Mouse (Mus musculus): ENCODE measurements at regions not wholly inside any gene's neighbourhood (a gene's known extent, or its start where the extent isn't known, plus 50 kb on each side); places are given as distances from the start of the nearest gene placed in this dataset.

- no peak for DNase-seq
- no peak for TF ChIP-seq CTCF (IDR thresholded peaks at IDR 0.05; ENCODE audit: low read depth)
- no peak for TF ChIP-seq EP300 (IDR thresholded peaks at IDR 0.05; ENCODE audit: low read depth)
- Histone ChIP-seq H3K27me3 (ENCODE audit: insufficient read depth, low read length) (no peaks in the 10 kb centered on the region), H3K9me3 (ENCODE audit: low read length) (no peaks in the 10 kb centered on the region), H3K36me3 (replicated peaks; ENCODE audit: insufficient read depth, low read length) (no peaks in the 10 kb centered on the region), H3K9ac (replicated peaks) (no peak overlapping the region), H3K27ac (ENCODE audit: low read depth) (no peak overlapping the region), H3K4me1 (ENCODE audit: insufficient read depth) (no peaks in the 10 kb centered on the region), H3K4me3 (ENCODE audit: low read depth, low read length) (no peak overlapping the region), H3K4me2 (ENCODE audit: low read depth, low read length) (no peak overlapping the region)
- WGBS (ENCODE audit: insufficient replicate concordance), result 75% methylated on average over 6 of the region's 6 CpGs
- no peak for ATAC-seq
Measured at GRCm38 (mm10) chr15:63442146-63442780, 402.7 kb downstream of the Gsdmc2 start.

- H3K27ac ChIP-seq (ENCODE audit: low read depth), result no peak overlapping the region
- no peak overlapping the region for H3K9ac ChIP-seq (replicated peaks)
- H3K4me2 ChIP-seq (ENCODE audit: low read depth, low read length), result no peak overlapping the region
- H3K4me1 ChIP-seq (ENCODE audit: insufficient read depth), result no peaks in the 10 kb centered on the region
- H3K4me3 ChIP-seq (ENCODE audit: low read depth, low read length), result no peak overlapping the region
- no peak for ATAC-seq
- H3K9me3 ChIP-seq (ENCODE audit: low read length), result no peaks in the 10 kb centered on the region
- no peaks in the 10 kb centered on the region for H3K36me3 ChIP-seq (replicated peaks; ENCODE audit: insufficient read depth, low read length)
- 81% methylated on average over 4 of the region's 4 CpGs for WGBS (ENCODE audit: insufficient replicate concordance)
- H3K27me3 ChIP-seq (ENCODE audit: insufficient read depth, low read length), result no peaks in the 10 kb centered on the region
- TF ChIP-seq EP300 (IDR thresholded peaks at IDR 0.05; ENCODE audit: low read depth) (no peak), CTCF (IDR thresholded peaks at IDR 0.05; ENCODE audit: low read depth) (no peak)
- DNase-seq, result no peak
Measured at GRCm38 (mm10) chr15:63412649-63413048, 432.3 kb downstream of the Gsdmc2 start.

- no peak for DNase-seq
- Histone ChIP-seq H3K4me3 (ENCODE audit: low read depth, low read length) (no peak overlapping the region), H3K36me3 (replicated peaks; ENCODE audit: insufficient read depth, low read length) (no peaks in the 10 kb centered on the region), H3K4me1 (ENCODE audit: insufficient read depth) (no peaks in the 10 kb centered on the region), H3K9ac (replicated peaks) (no peak overlapping the region), H3K27ac (ENCODE audit: low read depth) (no peak overlapping the region), H3K27me3 (ENCODE audit: insufficient read depth, low read length) (no peaks in the 10 kb centered on the region), H3K9me3 (ENCODE audit: low read length) (no peaks in the 10 kb centered on the region), H3K4me2 (ENCODE audit: low read depth, low read length) (no peak overlapping the region)
- 82% methylated on average over 3 of the region's 3 CpGs for WGBS (ENCODE audit: insufficient replicate concordance)
- ATAC-seq, result no peak
- no peak for TF ChIP-seq EP300 (IDR thresholded peaks at IDR 0.05; ENCODE audit: low read depth)
- no peak for TF ChIP-seq CTCF (IDR thresholded peaks at IDR 0.05; ENCODE audit: low read depth)
Measured at GRCm38 (mm10) chr15:63411771-63412118, 433.2 kb downstream of the Gsdmc2 start.

GRCm38 (mm10) chr15:63410994-63411770 is 433.8 kb downstream of the Gsdmc2 start:
- TF ChIP-seq CTCF (IDR thresholded peaks at IDR 0.05; ENCODE audit: low read depth), result no peak
- TF ChIP-seq EP300 (IDR thresholded peaks at IDR 0.05; ENCODE audit: low read depth), result no peak
- WGBS (ENCODE audit: insufficient replicate concordance), result 75% methylated on average over 11 of the region's 11 CpGs
- no peak overlapping the region for H3K4me2 ChIP-seq (ENCODE audit: low read depth, low read length)
- no peaks in the 10 kb centered on the region for H3K4me1 ChIP-seq (ENCODE audit: insufficient read depth)
- DNase-seq, result no peak
- H3K36me3 ChIP-seq (replicated peaks; ENCODE audit: insufficient read depth, low read length), result no peaks in the 10 kb centered on the region
- no peaks in the 10 kb centered on the region for H3K27me3 ChIP-seq (ENCODE audit: insufficient read depth, low read length)
- no peak overlapping the region for H3K9ac ChIP-seq (replicated peaks)
- H3K9me3 ChIP-seq (ENCODE audit: low read length), result no peaks in the 10 kb centered on the region
- no peak overlapping the region for H3K4me3 ChIP-seq (ENCODE audit: low read depth, low read length)
- H3K27ac ChIP-seq (ENCODE audit: low read depth), result no peak overlapping the region
- ATAC-seq, result no peak

GRCm38 (mm10) chr15:63400445-63400844 is 444.5 kb downstream of the Gsdmc2 start:
- Histone ChIP-seq H3K27ac (ENCODE audit: low read depth) (no peak overlapping the region), H3K36me3 (replicated peaks; ENCODE audit: insufficient read depth, low read length) (no peaks in the 10 kb centered on the region), H3K4me3 (ENCODE audit: low read depth, low read length) (no peak overlapping the region), H3K4me1 (ENCODE audit: insufficient read depth) (no peaks in the 10 kb centered on the region), H3K4me2 (ENCODE audit: low read depth, low read length) (no peak overlapping the region), H3K9me3 (ENCODE audit: low read length) (no peaks in the 10 kb centered on the region), H3K9ac (replicated peaks) (no peak overlapping the region), H3K27me3 (ENCODE audit: insufficient read depth, low read length) (no peaks in the 10 kb centered on the region)
- WGBS (ENCODE audit: insufficient replicate concordance), result 62% methylated on average over 3 of the region's 3 CpGs
- DNase-seq (no peak), ATAC-seq (no peak)
- TF ChIP-seq CTCF (IDR thresholded peaks at IDR 0.05; ENCODE audit: low read depth) (no peak), EP300 (IDR thresholded peaks at IDR 0.05; ENCODE audit: low read depth) (no peak)

GRCm38 (mm10) chr15:63400011-63400410 is 445.0 kb downstream of the Gsdmc2 start:
- no peak overlapping the region for H3K4me3 ChIP-seq (ENCODE audit: low read depth, low read length)
- ATAC-seq (no peak), DNase-seq (no peak)
- no peaks in the 10 kb centered on the region for H3K4me1 ChIP-seq (ENCODE audit: insufficient read depth)
- H3K4me2 ChIP-seq (ENCODE audit: low read depth, low read length), result no peak overlapping the region
- H3K9me3 ChIP-seq (ENCODE audit: low read length), result no peaks in the 10 kb centered on the region
- no peaks in the 10 kb centered on the region for H3K27me3 ChIP-seq (ENCODE audit: insufficient read depth, low read length)
- no peaks in the 10 kb centered on the region for H3K36me3 ChIP-seq (replicated peaks; ENCODE audit: insufficient read depth, low read length)
- WGBS (ENCODE audit: insufficient replicate concordance), result 60% methylated on average over 1 of the region's 1 CpGs
- H3K27ac ChIP-seq (ENCODE audit: low read depth), result no peak overlapping the region
- H3K9ac ChIP-seq (replicated peaks), result no peak overlapping the region
- TF ChIP-seq EP300 (IDR thresholded peaks at IDR 0.05; ENCODE audit: low read depth) (no peak), CTCF (IDR thresholded peaks at IDR 0.05; ENCODE audit: low read depth) (no peak)
